Mouse (Mus musculus): ENCODE results near the gene Awat2.
"Not testable (repeated sequence)": the region's sequence is repeated elsewhere in the genome, so short reads cannot be mapped to it uniquely, and the experiment has no call there.

Awat2 gene

DNA sequence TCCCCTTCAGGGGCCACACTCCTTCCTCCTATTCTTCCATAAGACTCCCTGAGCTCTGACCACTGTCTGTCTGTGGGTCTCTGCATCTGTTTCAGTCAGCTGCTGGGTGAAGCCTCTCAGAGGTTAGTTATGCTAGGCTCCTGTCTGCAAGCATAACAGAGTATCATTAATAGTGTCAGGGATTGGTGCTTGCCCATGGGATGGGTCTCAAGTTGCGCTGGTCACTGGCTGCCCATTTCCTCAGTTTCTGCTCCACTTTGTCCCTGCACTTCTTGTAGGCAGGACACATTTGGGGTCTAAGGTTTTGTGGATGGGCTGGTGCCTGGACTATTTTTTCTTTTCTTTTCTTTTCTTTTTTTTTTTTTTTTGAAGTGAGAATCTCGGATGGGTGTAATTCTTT, at the start of gene Awat2:
Awat2 (minus strand) TSS at position 101 of the 400 bp plus-strand sequence.
- DNase-seq (ENCODE audit: low spot score in 2 of 2) = not testable (repeated sequence)

GRCm38 (mm10) chrX:100480317-100480716, 37.8 kb upstream of the Awat2 start:
- DNase-seq (ENCODE audit: low spot score in 2 of 2) = peak; percentile 37 to 69

GRCm38 (mm10) chrX:100475569-100476223, 33.2 kb upstream of the Awat2 start:
- no peak for DNase-seq (ENCODE audit: low spot score in 2 of 2)

GRCm38 (mm10) chrX:100471491-100471890, 29.0 kb upstream of the Awat2 start:
- DNase-seq (ENCODE audit: low spot score in 2 of 2) = no peak

DNA sequence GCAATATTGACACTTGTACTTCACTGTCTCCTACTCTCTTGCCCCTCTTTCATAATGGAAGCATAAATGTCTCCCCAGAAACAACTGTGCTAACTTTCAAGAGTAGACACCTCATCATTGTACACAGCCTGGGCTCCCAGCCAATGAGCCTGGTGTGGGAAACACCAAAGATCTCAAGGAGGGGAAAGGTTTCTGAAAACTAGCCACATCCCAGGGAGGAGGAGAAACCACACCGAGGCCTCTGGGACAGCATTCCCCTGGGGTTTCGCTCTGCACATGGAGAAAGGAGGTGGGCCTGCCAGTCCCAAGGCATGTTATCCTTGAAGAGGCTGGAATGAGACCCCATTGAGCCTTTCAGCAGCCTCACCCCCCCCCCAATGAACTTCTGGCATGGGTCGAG, 27.6 kb upstream of the Awat2 start:
- peak in 1 of 2 experiments; percentile 5 for DNase-seq (ENCODE audit: low spot score in 2 of 2)

- no peak for DNase-seq (ENCODE audit: low spot score in 2 of 2)
These were observed 25.5 kb upstream of the Awat2 start for GRCm38 (mm10) chrX:100468047-100468446.

- DNase-seq (ENCODE audit: low spot score in 2 of 2) = no peak
These were observed 1.0 kb upstream of the Awat2 start for GRCm38 (mm10) chrX:100443532-100443931.

- DNase-seq (ENCODE audit: low spot score in 2 of 2) = no peak
These were observed 10.2 kb downstream of the Awat2 start for GRCm38 (mm10) chrX:100432311-100432710.

GRCm38 (mm10) chrX:100428693-100429092, 13.8 kb downstream of the Awat2 start, which contains the start of gene Otud6a:
TSS of gene Otud6a (plus strand) at chrX:100429013.
- DNase-seq (ENCODE audit: low spot score in 2 of 2) = no peak

DNA sequence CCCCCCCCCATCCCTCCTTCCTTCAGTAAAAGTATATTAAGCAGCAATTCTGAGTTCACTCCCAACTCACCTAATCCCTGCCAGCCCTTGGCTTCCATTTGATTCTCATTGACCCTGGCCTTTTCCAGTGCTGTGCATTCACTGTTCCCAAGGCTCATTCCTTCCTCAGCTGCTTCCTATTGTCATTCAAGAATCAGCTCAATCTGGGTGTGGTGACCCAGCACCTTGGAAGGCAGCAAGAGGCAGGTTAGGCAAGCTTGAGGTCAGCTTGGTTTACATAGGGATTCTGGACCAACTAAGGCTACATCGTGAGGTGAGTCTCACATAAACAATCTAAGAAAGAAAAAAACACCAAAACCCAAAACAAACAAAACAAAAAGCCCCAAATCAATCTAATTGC, 33.3 kb downstream of the Awat2 start:
- DNase-seq (ENCODE audit: low spot score in 2 of 2) = no peak

DNA sequence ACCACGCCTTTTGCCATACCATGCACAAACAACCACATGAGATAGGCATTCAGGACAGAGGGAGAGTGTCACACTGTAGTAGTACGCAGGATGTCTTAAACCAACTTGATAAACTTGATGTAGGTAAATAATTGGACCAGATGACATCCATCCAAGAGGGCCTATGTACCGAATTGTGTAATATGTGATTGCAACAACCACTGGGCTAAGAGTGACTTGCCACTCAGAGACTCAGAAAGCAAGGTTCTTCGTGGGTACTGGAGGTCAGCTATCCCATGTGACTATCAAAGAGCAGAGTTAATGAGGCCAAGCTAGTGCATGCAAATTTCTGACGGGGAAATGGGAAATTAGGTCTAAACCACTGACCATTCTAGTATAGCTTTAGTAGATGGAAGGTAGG, 40.9 kb downstream of the Awat2 start:
- DNase-seq (ENCODE audit: low spot score in 2 of 2) = no peak

- no peak for DNase-seq (ENCODE audit: low spot score in 2 of 2)
These were observed 41.6 kb downstream of the Awat2 start for GRCm38 (mm10) chrX:100400900-100401299.

DNA sequence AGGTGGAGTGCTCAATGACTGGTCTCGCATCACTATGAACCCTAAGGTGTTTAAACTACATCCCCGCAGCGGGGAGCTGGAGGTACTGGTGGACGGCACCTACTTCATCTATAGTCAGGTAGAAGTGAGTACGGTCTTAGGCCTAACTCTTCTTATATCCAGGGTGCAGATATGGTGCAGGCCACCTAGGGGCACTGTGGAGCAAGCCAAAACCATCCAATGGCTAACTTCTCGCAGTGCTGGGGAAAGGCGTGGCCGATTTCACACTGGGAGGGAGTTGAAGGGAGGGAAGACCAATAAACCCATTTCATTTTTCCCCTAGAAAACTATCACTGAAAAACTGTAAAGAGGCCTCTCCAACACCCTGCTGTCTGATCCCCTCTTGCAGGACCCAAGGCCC, 47.5 kb downstream of the Awat2 start:
- DNase-seq (ENCODE audit: low spot score in 2 of 2) = peak in 1 of 2 experiments; percentile 13

- DNase-seq (ENCODE audit: low spot score in 2 of 2) = no peak
These were observed 48.2 kb downstream of the Awat2 start for GRCm38 (mm10) chrX:100394223-100394861.

DNA sequence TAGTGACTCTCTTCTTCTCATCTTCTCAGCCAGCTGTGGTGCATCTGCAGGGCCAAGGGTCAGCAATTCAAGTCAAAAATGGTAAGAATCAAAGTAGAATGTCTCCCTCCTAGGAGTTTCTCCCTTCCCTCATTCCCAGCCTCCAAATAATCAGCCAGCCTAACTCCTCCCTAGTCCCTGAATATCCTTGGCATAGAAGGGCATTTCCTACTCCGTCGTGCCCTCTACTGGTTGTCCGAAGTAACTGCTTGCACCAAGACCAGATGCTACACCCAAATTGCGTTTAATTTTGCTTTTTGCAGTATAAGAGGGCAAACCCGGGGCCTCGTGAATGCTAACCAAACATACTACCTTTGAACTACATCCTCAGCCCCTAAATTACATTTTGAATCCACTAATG, 50.2 kb downstream of the Awat2 start:
- peak in 1 of 2 experiments; percentile 9 for DNase-seq (ENCODE audit: low spot score in 2 of 2)

- no peak for DNase-seq (ENCODE audit: low spot score in 2 of 2)
These were observed 52.6 kb downstream of the Awat2 start for GRCm38 (mm10) chrX:100389887-100390286.

DNA sequence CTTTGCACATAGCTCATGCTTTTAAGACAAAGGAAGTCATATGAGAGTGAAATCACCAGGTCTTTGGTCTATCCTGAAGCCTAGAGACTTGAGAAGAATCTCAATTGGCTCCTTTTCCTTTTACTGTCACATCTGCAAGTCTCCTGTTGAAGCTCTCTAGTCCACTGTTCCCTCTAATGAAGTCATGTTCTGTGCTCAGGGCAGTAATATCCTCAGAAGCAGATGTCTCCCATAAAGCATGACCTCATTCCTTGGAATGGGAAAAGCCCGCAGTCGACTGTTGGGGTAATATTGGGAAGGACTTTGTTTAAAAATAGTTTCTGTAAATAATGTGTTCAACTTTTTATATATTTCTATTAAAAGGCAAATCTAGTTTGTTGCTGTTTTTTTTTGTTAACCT, 85.5 kb downstream of the Awat2 start:
- DNase-seq (ENCODE audit: low spot score in 2 of 2) = no peak
